ENCODE assay signal across 8 mouse cellular contexts in genomic region chr1:42491644-42492277, GRCm38 (mm10).
A peak's percentile ranks its signal among the peaks of the same experiment; 100 is the strongest.
DNase-seq lines count a peak whose midpoint lies in the region; ATAC-seq and TF ChIP-seq lines count a peak whose summit lies in the region.

No protein-coding gene starts in this region.

- WGBS in hindbrain, embryonic 10.5 days, result 1% methylated on average over 35 of the region's 35 CpGs
- 4% methylated on average over 35 of the region's 35 CpGs for WGBS in liver, embryonic 15.5 days (ENCODE audit: insufficient replicate concordance)
- WGBS in stomach, postnatal 0 days, result 7% methylated on average over 35 of the region's 35 CpGs

- no peak overlapping the region; the same call in 1 of the 2 replicates for H3K9ac ChIP-seq in liver, embryonic 15.5 days
- no peak overlapping the region for H3K9ac ChIP-seq in stomach, postnatal 0 days (ENCODE audit: low read length)

- no peak for TF ChIP-seq CTCF in layer of hippocampus, adult 2 months (conservative IDR thresholded peaks at IDR 0.05)
- TF ChIP-seq CTCF in stomach, postnatal 0 days (IDR thresholded peaks at IDR 0.05; ENCODE audit: low read depth), result no peak

- peaks cover 11% of the 10 kb centered on the region for H3K27me3 ChIP-seq in hindbrain, embryonic 10.5 days (ENCODE audit: insufficient read depth, poor library complexity, severe bottlenecking)
- peaks cover 7% of the 10 kb centered on the region for H3K27me3 ChIP-seq in liver, embryonic 15.5 days
- no peaks in the 10 kb centered on the region for H3K27me3 ChIP-seq in stomach, postnatal 0 days (ENCODE audit: control insufficient read depth, insufficient read depth, low read length)

- no peak for ATAC-seq in liver, embryonic 15.5 days (ENCODE audit: insufficient read depth)
- ATAC-seq in stomach, postnatal 0 days (ENCODE audit: low FRiP score, low TSS enrichment), result no peak
- ATAC-seq in CD4-positive, CD25-positive, alpha-beta regulatory T cell, adult 4 months, result no peak

- no peak for TF ChIP-seq EP300 in stomach, postnatal 0 days (optimal IDR thresholded peaks at IDR 0.05)

- no peaks in the 10 kb centered on the region for H3K9me3 ChIP-seq in hindbrain, embryonic 10.5 days
- H3K9me3 ChIP-seq in liver, embryonic 15.5 days (replicated peaks), result no peaks in the 10 kb centered on the region
- H3K9me3 ChIP-seq in stomach, postnatal 0 days (ENCODE audit: control insufficient read depth, low read length), result no peaks in the 10 kb centered on the region

- H3K4me2 ChIP-seq in liver, embryonic 15.5 days, result peak overlapping the region; percentile 36
- peak overlapping the region; percentile 48 for H3K4me2 ChIP-seq in stomach, postnatal 0 days (replicated peaks; ENCODE audit: low read depth)

- H3K36me3 ChIP-seq in hindbrain, embryonic 10.5 days, result no peaks in the 10 kb centered on the region
- no peaks in the 10 kb centered on the region for H3K36me3 ChIP-seq in liver, embryonic 15.5 days (replicated peaks)
- H3K36me3 ChIP-seq in stomach, postnatal 0 days (ENCODE audit: control insufficient read depth, insufficient read depth, low read length), result no peaks in the 10 kb centered on the region

- DNase-seq in layer of hippocampus, adult 2 months (ENCODE audit: low spot score in 2 of 2), result no peak
- no peak for DNase-seq in layer of hippocampus, adult 11-12 months (ENCODE audit: low spot score)
- DNase-seq in embryo, embryonic 9.5 days (ENCODE audit: extremely low spot score), result peak; percentile 69
- peak; percentile 79 for DNase-seq in hindbrain, embryonic 10.5 days (ENCODE audit: low spot score)
- DNase-seq in stomach, postnatal 0 days (ENCODE audit: low spot score), result peak; percentile 22
- no peak for DNase-seq in cerebellum, adult 11-12 months

- peak overlapping the region; percentile 56; the same call in 1 of the 2 replicates for H3K27ac ChIP-seq in layer of hippocampus, adult 2 months
- H3K27ac ChIP-seq in hindbrain, embryonic 10.5 days, result peak overlapping the region; percentile 97
- H3K27ac ChIP-seq in liver, embryonic 15.5 days (replicated peaks), result no peak overlapping the region
- H3K27ac ChIP-seq in stomach, postnatal 0 days (replicated peaks), result no peak overlapping the region

- peak overlapping the region; percentile 49 for H3K4me3 ChIP-seq in layer of hippocampus, adult 2 months
- peak overlapping the region; percentile 52 for H3K4me3 ChIP-seq in hindbrain, embryonic 10.5 days
- H3K4me3 ChIP-seq in liver, embryonic 15.5 days (replicated peaks), result 0 out of 2 replicates have a peak overlapping the region, but pooled peaks have one; percentile 5
- peak overlapping the region; percentile 17 for H3K4me3 ChIP-seq in stomach, postnatal 0 days (ENCODE audit: low read depth, low read length)

- H3K4me1 ChIP-seq in hindbrain, embryonic 10.5 days (replicated peaks), result peaks cover 64% of the 10 kb centered on the region
- no peaks in the 10 kb centered on the region for H3K4me1 ChIP-seq in liver, embryonic 15.5 days (replicated peaks)
- H3K4me1 ChIP-seq in stomach, postnatal 0 days (replicated peaks; ENCODE audit: control insufficient read depth, insufficient read depth), result no peaks in the 10 kb centered on the region

Comparison
In these comparisons a context has a peak if more than half of its experiments do, and no peak if none do; other contexts are left out.
1. DNase-seq: peak in embryo, embryonic 9.5 days (single experiment), hindbrain, embryonic 10.5 days (single experiment) and stomach, postnatal 0 days (single experiment); none in layer of hippocampus, adult 2 months (0 of 2), layer of hippocampus, adult 11-12 months (single experiment) and cerebellum, adult 11-12 months (single experiment).
2. H3K27ac ChIP-seq: peak in layer of hippocampus, adult 2 months (single experiment) and hindbrain, embryonic 10.5 days (single experiment); none in liver, embryonic 15.5 days (single experiment) and stomach, postnatal 0 days (single experiment).
3. Peak in every context shown above with its lines, with median percentiles within 50 percentile points of each other: H3K4me3 ChIP-seq.